Mouse (Mus musculus): ENCODE measurements around the gene Psmc5. TPM values are rescaled to one million over a fixed set of nuclear protein-coding genes. Genes with fewer than 3 reads are reported as not detected.

Psmc5 gene
- total and polyA plus RNA-seq, 3 experiments = 44.0 to 90.7 (median 64.1) TPM

GRCm38 (mm10) chr11:106306065-106306385 is 50.1 kb downstream of the Psmc5 start:
- DNase-seq (ENCODE audit: low spot score) (no peak), ATAC-seq (ENCODE audit: extremely low read depth, insufficient number of reproducible peaks, low FRiP score, poor library complexity, severe bottlenecking) (no peak)
- Histone ChIP-seq H3K9me3 (replicated peaks) (no peaks in the 10 kb centered on the region), H3K27me3 (ENCODE audit: insufficient read depth, low read length) (peaks cover 50% of the 10 kb centered on the region), H3K4me3 (ENCODE audit: low read depth, low read length) (no peak overlapping the region), H3K4me1 (ENCODE audit: insufficient read depth, low read depth, low read length) (no peaks in the 10 kb centered on the region; the same call in 1 of the 2 replicates), H3K36me3 (replicated peaks) (no peaks in the 10 kb centered on the region)
- TF ChIP-seq CTCF (IDR thresholded peaks at IDR 0.05; ENCODE audit: low read depth, low read length) (no peak), GATA2 (IDR thresholded peaks at IDR 0.05; ENCODE audit: borderline replicate concordance, low read depth, low read length) (no peak), TAL1 (conservative IDR thresholded peaks at IDR 0.05; ENCODE audit: low read depth, low read length) (no peak), GATA1 (IDR thresholded peaks at IDR 0.05; ENCODE audit: borderline replicate concordance, low read length) (no peak), POLR2AphosphoS5 (IDR thresholded peaks at IDR 0.05; ENCODE audit: insufficient replicate concordance, low read depth, low read length) (no peak)

- TF ChIP-seq CTCF (IDR thresholded peaks at IDR 0.05; ENCODE audit: low read depth, low read length) (no peak), TAL1 (conservative IDR thresholded peaks at IDR 0.05; ENCODE audit: low read depth, low read length) (no peak)
- no peak for ATAC-seq (ENCODE audit: extremely low read depth, insufficient number of reproducible peaks, low FRiP score, poor library complexity, severe bottlenecking)
- H3K4me1 ChIP-seq (ENCODE audit: insufficient read depth, low read depth, low read length) = no peaks in the 10 kb centered on the region; the same call in 1 of the 2 replicates
These were observed 50.8 kb downstream of the Psmc5 start for GRCm38 (mm10) chr11:106306758-106307157.

GRCm38 (mm10) chr11:106307432-106307831 is 51.5 kb downstream of the Psmc5 start:
- no peak for ATAC-seq (ENCODE audit: extremely low read depth, insufficient number of reproducible peaks, low FRiP score, poor library complexity, severe bottlenecking)
- no peaks in the 10 kb centered on the region for H3K36me3 ChIP-seq (replicated peaks)
- no peaks in the 10 kb centered on the region for H3K9me3 ChIP-seq (replicated peaks)
- H3K27me3 ChIP-seq (ENCODE audit: insufficient read depth, low read length) = peaks cover 46% of the 10 kb centered on the region
- no peaks in the 10 kb centered on the region; the same call in 1 of the 2 replicates for H3K4me1 ChIP-seq (ENCODE audit: insufficient read depth, low read depth, low read length)
- no peak overlapping the region for H3K4me3 ChIP-seq (ENCODE audit: low read depth, low read length)
- no peak for DNase-seq (ENCODE audit: low spot score)
- no peak for TF ChIP-seq CTCF (IDR thresholded peaks at IDR 0.05; ENCODE audit: low read depth, low read length)
- no peak for TF ChIP-seq POLR2AphosphoS5 (IDR thresholded peaks at IDR 0.05; ENCODE audit: insufficient replicate concordance, low read depth, low read length)
- TF ChIP-seq GATA2 (IDR thresholded peaks at IDR 0.05; ENCODE audit: borderline replicate concordance, low read depth, low read length) = no peak
- TF ChIP-seq TAL1 (conservative IDR thresholded peaks at IDR 0.05; ENCODE audit: low read depth, low read length) = no peak
- TF ChIP-seq GATA1 (IDR thresholded peaks at IDR 0.05; ENCODE audit: borderline replicate concordance, low read length) = no peak

More at GRCm38 (mm10) chr11:106306758-106307157, 50.8 kb downstream of the Psmc5 start:
- H3K4me3 ChIP-seq (ENCODE audit: low read depth, low read length) = no peak overlapping the region
- peaks cover 44% of the 10 kb centered on the region for H3K27me3 ChIP-seq (ENCODE audit: insufficient read depth, low read length)
- no peaks in the 10 kb centered on the region for H3K9me3 ChIP-seq (replicated peaks)
- no peaks in the 10 kb centered on the region for H3K36me3 ChIP-seq (replicated peaks)
- DNase-seq (ENCODE audit: low spot score) = no peak

DNA sequence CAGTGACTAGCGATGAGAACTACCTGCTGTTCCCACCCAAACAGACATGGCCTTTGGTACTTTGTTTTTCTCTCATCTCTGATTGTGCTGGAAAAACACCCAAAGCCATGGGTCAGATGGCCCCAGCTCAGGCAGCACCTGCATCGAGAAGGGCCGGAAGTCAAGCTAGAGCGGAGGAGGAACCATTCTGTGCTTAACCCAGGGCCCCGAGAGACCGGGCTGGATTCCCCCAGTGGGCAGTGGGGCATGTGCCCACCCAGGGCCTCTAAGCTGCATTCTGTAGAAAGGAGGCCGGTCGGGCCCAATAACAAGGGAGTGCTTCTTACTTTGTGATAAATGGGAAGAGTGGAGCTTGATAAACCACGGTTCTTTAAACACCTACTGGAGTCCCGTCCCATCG is 52.2 kb downstream of the Psmc5 start:
- Histone ChIP-seq H3K9me3 (replicated peaks) (no peaks in the 10 kb centered on the region), H3K4me3 (ENCODE audit: low read depth, low read length) (no peak overlapping the region), H3K36me3 (replicated peaks) (no peaks in the 10 kb centered on the region), H3K27me3 (ENCODE audit: insufficient read depth, low read length) (peaks cover 46% of the 10 kb centered on the region), H3K4me1 (ENCODE audit: insufficient read depth, low read depth, low read length) (no peaks in the 10 kb centered on the region; the same call in 1 of the 2 replicates)
- ATAC-seq (ENCODE audit: extremely low read depth, insufficient number of reproducible peaks, low FRiP score, poor library complexity, severe bottlenecking) = no peak
- no peak for DNase-seq (ENCODE audit: low spot score)
- no peak for TF ChIP-seq CTCF (IDR thresholded peaks at IDR 0.05; ENCODE audit: low read depth, low read length)
- TF ChIP-seq GATA2 (IDR thresholded peaks at IDR 0.05; ENCODE audit: borderline replicate concordance, low read depth, low read length) = no peak
- no peak for TF ChIP-seq POLR2AphosphoS5 (IDR thresholded peaks at IDR 0.05; ENCODE audit: insufficient replicate concordance, low read depth, low read length)
- TF ChIP-seq TAL1 (conservative IDR thresholded peaks at IDR 0.05; ENCODE audit: low read depth, low read length) = no peak
- TF ChIP-seq GATA1 (IDR thresholded peaks at IDR 0.05; ENCODE audit: borderline replicate concordance, low read length) = no peak

- no peak overlapping the region for H3K4me3 ChIP-seq (ENCODE audit: low read depth, low read length)
- peaks cover 10% of the 10 kb centered on the region; the same call in 1 of the 2 replicates for H3K4me1 ChIP-seq (ENCODE audit: insufficient read depth, low read depth, low read length)
- no peaks in the 10 kb centered on the region for H3K36me3 ChIP-seq (replicated peaks)
- no peaks in the 10 kb centered on the region for H3K9me3 ChIP-seq (replicated peaks)
- DNase-seq (ENCODE audit: low spot score) (no peak), ATAC-seq (ENCODE audit: extremely low read depth, insufficient number of reproducible peaks, low FRiP score, poor library complexity, severe bottlenecking) (no peak)
- TF ChIP-seq TAL1 (conservative IDR thresholded peaks at IDR 0.05; ENCODE audit: low read depth, low read length) (no peak), GATA1 (IDR thresholded peaks at IDR 0.05; ENCODE audit: borderline replicate concordance, low read length) (no peak), CTCF (IDR thresholded peaks at IDR 0.05; ENCODE audit: low read depth, low read length) (no peak), POLR2AphosphoS5 (IDR thresholded peaks at IDR 0.05; ENCODE audit: insufficient replicate concordance, low read depth, low read length) (no peak), GATA2 (IDR thresholded peaks at IDR 0.05; ENCODE audit: borderline replicate concordance, low read depth, low read length) (no peak)
- H3K27me3 ChIP-seq (ENCODE audit: insufficient read depth, low read length) = peaks cover 42% of the 10 kb centered on the region
These were observed 54.2 kb downstream of the Psmc5 start for GRCm38 (mm10) chr11:106310123-106310522.

Other genes with a start within 250 kb of the Psmc5 start
- not detected in 2 replicates for gene Kcnh6, start 248.0 kb upstream of the Psmc5 start, total RNA-seq (2014; fragmentation: Nextera tagmentation)
- not detected in 2 replicates for gene Kcnh6, start 248.0 kb upstream of the Psmc5 start, total RNA-seq (2017)
- gene Kcnh6, start 248.0 kb upstream of the Psmc5 start, polyA plus RNA-seq (2012) = not detected in 2 replicates
- gene Dcaf7, start 219.3 kb upstream of the Psmc5 start, total RNA-seq (2014; fragmentation: Nextera tagmentation) = 70.7 and 84.6 TPM in 2 replicates
- 70.0 and 74.3 TPM in 2 replicates for gene Dcaf7, start 219.3 kb upstream of the Psmc5 start, total RNA-seq (2017)
- 40.4 and 59.3 TPM in 2 replicates for gene Dcaf7, start 219.3 kb upstream of the Psmc5 start, polyA plus RNA-seq (2012)
- 14.6 and 20.3 TPM in 2 replicates for gene Taco1, start 190.1 kb upstream of the Psmc5 start, total RNA-seq (2014; fragmentation: Nextera tagmentation)
- 20.4 and 21.4 TPM in 2 replicates for gene Taco1, start 190.1 kb upstream of the Psmc5 start, total RNA-seq (2017)
- 18.6 and 19.2 TPM in 2 replicates for gene Taco1, start 190.1 kb upstream of the Psmc5 start, polyA plus RNA-seq (2012)
- 21.1 and 30.0 TPM in 2 replicates for gene Map3k3, start 171.5 kb upstream of the Psmc5 start, total RNA-seq (2014; fragmentation: Nextera tagmentation)
- 29.5 and 31.9 TPM in 2 replicates for gene Map3k3, start 171.5 kb upstream of the Psmc5 start, total RNA-seq (2017)
- 4.5 and 4.9 TPM in 2 replicates for gene Map3k3, start 171.5 kb upstream of the Psmc5 start, polyA plus RNA-seq (2012)
- not detected in 2 replicates for gene Gm10840, start 95.3 kb upstream of the Psmc5 start, total RNA-seq (2014; fragmentation: Nextera tagmentation)
- not detected in 2 replicates for gene Gm10840, start 95.3 kb upstream of the Psmc5 start, total RNA-seq (2017)
- not detected in 2 replicates for gene Gm10840, start 95.3 kb upstream of the Psmc5 start, polyA plus RNA-seq (2012)
- gene Limd2, start 95.3 kb upstream of the Psmc5 start, total RNA-seq (2014; fragmentation: Nextera tagmentation) = 258 and 309 TPM in 2 replicates
- 77.5 and 94.4 TPM in 2 replicates for gene Limd2, start 95.3 kb upstream of the Psmc5 start, total RNA-seq (2017)
- gene Limd2, start 95.3 kb upstream of the Psmc5 start, polyA plus RNA-seq (2012) = 365 and 413 TPM in 2 replicates
- 28.9 and 40.2 TPM in 2 replicates for gene Strada, start 54.0 kb upstream of the Psmc5 start, total RNA-seq (2014; fragmentation: Nextera tagmentation)
- gene Strada, start 54.0 kb upstream of the Psmc5 start, total RNA-seq (2017) = 19.5 and 21.1 TPM in 2 replicates
- 32.3 and 36.2 TPM in 2 replicates for gene Strada, start 54.0 kb upstream of the Psmc5 start, polyA plus RNA-seq (2012)
- gene Ccdc47, start 39.8 kb upstream of the Psmc5 start, total RNA-seq (2014; fragmentation: Nextera tagmentation) = 78.5 and 92.2 TPM in 2 replicates
- gene Ccdc47, start 39.8 kb upstream of the Psmc5 start, total RNA-seq (2017) = 90.1 and 129 TPM in 2 replicates
- 3.8 and 3.9 TPM in 2 replicates for gene Ccdc47, start 39.8 kb upstream of the Psmc5 start, polyA plus RNA-seq (2012)
- 63.7 and 71.8 TPM in 2 replicates for gene Ddx42, start 39.2 kb upstream of the Psmc5 start, total RNA-seq (2014; fragmentation: Nextera tagmentation)
- gene Ddx42, start 39.2 kb upstream of the Psmc5 start, total RNA-seq (2017) = 89.0 and 112 TPM in 2 replicates
- gene Ddx42, start 39.2 kb upstream of the Psmc5 start, polyA plus RNA-seq (2012) = 28.4 and 50.3 TPM in 2 replicates
- 49.0 and 59.8 TPM in 2 replicates for gene Ftsj3, start 75 bp upstream of the Psmc5 start, total RNA-seq (2014; fragmentation: Nextera tagmentation)
- 90.6 and 109 TPM in 2 replicates for gene Ftsj3, start 75 bp upstream of the Psmc5 start, total RNA-seq (2017)
- gene Ftsj3, start 75 bp upstream of the Psmc5 start, polyA plus RNA-seq (2012) = 11.5 and 21.6 TPM in 2 replicates
- gene Smarcd2, start 16.8 kb downstream of the Psmc5 start, total RNA-seq (2014; fragmentation: Nextera tagmentation) = 94.1 and 113 TPM in 2 replicates
- 139 and 149 TPM in 2 replicates for gene Smarcd2, start 16.8 kb downstream of the Psmc5 start, total RNA-seq (2017)
- 138 and 154 TPM in 2 replicates for gene Smarcd2, start 16.8 kb downstream of the Psmc5 start, polyA plus RNA-seq (2012)
- not detected in 2 replicates for gene Tcam1, start 20.5 kb downstream of the Psmc5 start, total RNA-seq (2014; fragmentation: Nextera tagmentation)
- gene Tcam1, start 20.5 kb downstream of the Psmc5 start, total RNA-seq (2017) = 0.12 TPM in 1 of 2 replicates, not detected in the other
- gene Tcam1, start 20.5 kb downstream of the Psmc5 start, polyA plus RNA-seq (2012) = 0.01 TPM in 1 of 2 replicates, not detected in the other
- gene Gh, start 45.7 kb downstream of the Psmc5 start, total RNA-seq (2014; fragmentation: Nextera tagmentation) = not detected in 2 replicates
- gene Gh, start 45.7 kb downstream of the Psmc5 start, total RNA-seq (2017) = not detected in 2 replicates
- gene Gh, start 45.7 kb downstream of the Psmc5 start, polyA plus RNA-seq (2012) = not detected in 2 replicates
- gene Cd79b, start 58.6 kb downstream of the Psmc5 start, total RNA-seq (2014; fragmentation: Nextera tagmentation) = not detected in 2 replicates
- gene Cd79b, start 58.6 kb downstream of the Psmc5 start, total RNA-seq (2017) = not detected in 2 replicates
- 0.03 TPM in 1 of 2 replicates, not detected in the other for gene Cd79b, start 58.6 kb downstream of the Psmc5 start, polyA plus RNA-seq (2012)
- gene Scn4a, start 97.1 kb downstream of the Psmc5 start, total RNA-seq (2014; fragmentation: Nextera tagmentation) = not detected in 2 replicates
- gene Scn4a, start 97.1 kb downstream of the Psmc5 start, total RNA-seq (2017) = 0.05 TPM in 1 of 2 replicates, not detected in the other
- not detected in 2 replicates for gene Scn4a, start 97.1 kb downstream of the Psmc5 start, polyA plus RNA-seq (2012)
- not detected in 2 replicates for gene Prr29, start 109.3 kb downstream of the Psmc5 start, total RNA-seq (2014; fragmentation: Nextera tagmentation)
- 0.16 and 0.23 TPM in 2 replicates for gene Prr29, start 109.3 kb downstream of the Psmc5 start, total RNA-seq (2017)
- 0.07 TPM in 1 of 2 replicates, not detected in the other for gene Prr29, start 109.3 kb downstream of the Psmc5 start, polyA plus RNA-seq (2012)
- 3.7 and 10.3 TPM in 2 replicates for gene Icam2, start 131.9 kb downstream of the Psmc5 start, total RNA-seq (2014; fragmentation: Nextera tagmentation)
- gene Icam2, start 131.9 kb downstream of the Psmc5 start, total RNA-seq (2017) = 42.6 and 53.8 TPM in 2 replicates
- gene Icam2, start 131.9 kb downstream of the Psmc5 start, polyA plus RNA-seq (2012) = 2.1 and 3.4 TPM in 2 replicates
- gene Ern1, start 231.7 kb downstream of the Psmc5 start, total RNA-seq (2014; fragmentation: Nextera tagmentation) = 44.5 and 47.7 TPM in 2 replicates
- 11.5 and 14.9 TPM in 2 replicates for gene Ern1, start 231.7 kb downstream of the Psmc5 start, total RNA-seq (2017)
- gene Ern1, start 231.7 kb downstream of the Psmc5 start, polyA plus RNA-seq (2012) = 10.9 and 11.0 TPM in 2 replicates